Mouse (Mus musculus) left cerebral cortex, adult 11 months (tissue): ENCODE measurements around the gene Olfr1031.
"Not testable (repeated sequence)": the region's sequence is repeated elsewhere in the genome, so short reads cannot be mapped to it uniquely, and the experiment has no call there.

Source experiments
- DNase-seq: peaks from one replicate; pipeline ENCODE4 v3.0.0; 2022; ENCODE audit warnings: low spot score

The Olfr1031 gene

GRCm38 (mm10) chr2:85990004-85990403 is at the start of gene Olfr1031:
Gene Olfr1031, plus strand, starts transcription at chr2:85990304.
- DNase-seq: no peak

- DNase-seq: no peak
Observed at GRCm38 (mm10) chr2:85950137-85950536, 40.0 kb upstream of the Olfr1031 start, which contains the start of gene Olfr1028. Gene Olfr1028, plus strand, starts transcription at chr2:85950437.

DNA sequence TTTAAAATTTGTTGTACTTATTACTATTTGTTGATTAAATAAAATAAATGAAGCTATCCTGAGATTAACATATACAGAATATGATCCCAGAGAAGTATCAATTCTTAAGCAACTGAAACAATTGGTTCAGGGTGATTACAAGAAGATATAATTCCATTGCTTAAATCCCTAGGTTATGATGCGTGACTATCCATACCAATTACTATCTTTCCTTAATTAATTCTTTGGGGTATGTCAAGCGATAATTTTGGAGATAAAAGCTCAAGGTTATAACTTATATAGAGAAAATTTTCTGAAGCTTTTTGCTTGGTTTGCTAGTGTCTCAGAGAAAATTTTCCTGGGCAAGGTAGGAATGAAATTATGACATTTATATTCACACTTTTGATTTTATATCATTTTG is 16.5 kb upstream of the Olfr1031 start, which contains the start of gene Olfr1029:
Gene Olfr1029, plus strand, starts transcription at position 301 of the 400 bp plus-strand sequence.
- DNase-seq: no peak

GRCm38 (mm10) chr2:85978976-85979375 is 11.1 kb upstream of the Olfr1031 start, which contains the start of gene Olfr1030:
Gene Olfr1030, plus strand, starts transcription at chr2:85979276.
- no peak for DNase-seq

DNA sequence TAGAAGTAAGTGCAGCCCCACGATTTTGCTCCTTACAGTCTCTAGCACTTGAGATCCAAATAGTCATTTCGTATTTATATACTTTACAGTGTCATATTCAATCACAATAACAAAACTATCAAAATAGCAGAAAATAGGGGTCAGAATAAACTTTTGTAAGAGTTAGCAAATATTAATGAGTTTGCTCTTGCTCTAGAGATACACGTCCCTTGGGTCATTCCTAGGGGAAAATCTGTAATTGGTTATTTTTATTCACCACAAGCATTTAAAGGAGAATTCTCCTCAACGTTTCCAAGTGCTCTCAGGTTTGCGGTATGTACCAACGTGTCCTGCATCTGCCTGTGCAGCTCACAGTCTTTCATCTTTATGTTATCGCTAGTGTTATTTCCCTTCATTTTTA is 15.1 kb downstream of the Olfr1031 start, which contains the start of gene Olfr1032:
Gene Olfr1032, plus strand, starts transcription at position 301 of the 400 bp plus-strand sequence.
- no peak for DNase-seq

GRCm38 (mm10) chr2:86020406-86020805 is 30.3 kb downstream of the Olfr1031 start, which contains the start of gene Olfr1033:
Gene Olfr1033, plus strand, starts transcription at chr2:86020633.
- not testable (repeated sequence) for DNase-seq

DNA sequence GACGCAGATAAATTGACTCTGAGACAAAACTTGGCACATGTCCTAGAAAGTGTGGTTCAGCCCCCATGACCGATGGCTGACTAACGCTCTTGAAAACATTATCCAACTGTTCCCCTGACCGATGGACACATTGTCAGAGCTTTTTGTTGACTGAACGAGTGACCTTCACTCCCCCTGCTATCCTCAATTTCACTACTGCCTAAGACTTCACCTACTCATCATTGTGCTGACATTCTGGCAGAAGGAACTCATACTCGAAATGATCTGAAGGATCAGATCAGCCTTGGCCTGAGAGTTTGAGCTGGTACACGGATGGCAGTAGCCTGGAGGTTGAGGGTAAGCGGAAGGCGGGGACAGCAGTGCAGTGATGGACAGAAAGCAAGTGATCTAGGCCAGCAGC is 31.4 kb downstream of the Olfr1031 start:
- DNase-seq: not testable (repeated sequence)
